Mouse (Mus musculus) lung, adult 18-20 months (tissue): Measurements from ENCODE around the gene Fancg.

Experiments
- DNase-seq, 2 experiments: peaks; one replicate each; pipeline ENCODE4 v3.0.0; 2022; ENCODE audit warnings: mixed read lengths in 2 of 2

The Fancg gene

GRCm38 (mm10) chr4:43032501-43032900 lies 22.2 kb upstream of the Fancg start:
- no peak for DNase-seq

GRCm38 (mm10) chr4:43031237-43031995 lies 21.1 kb upstream of the Fancg start, which contains the start of gene Stoml2:
TSS of gene Stoml2 (minus strand) at chr4:43031710.
- DNase-seq = peak; percentile 93 to 95

- DNase-seq = no peak
These were observed 20.5 kb upstream of the Fancg start for GRCm38 (mm10) chr4:43030780-43031230.

- DNase-seq = no peak
These were observed 20.0 kb upstream of the Fancg start for GRCm38 (mm10) chr4:43030352-43030751.

GRCm38 (mm10) chr4:43029749-43030148 lies 19.4 kb upstream of the Fancg start:
- no peak for DNase-seq

- DNase-seq = no peak
These were observed 18.8 kb upstream of the Fancg start for GRCm38 (mm10) chr4:43029121-43029520.

GRCm38 (mm10) chr4:43025084-43025960 lies 15.0 kb upstream of the Fancg start, which contains the start of gene Pigo:
TSS of gene Pigo (minus strand) at chr4:43025819.
- DNase-seq = peak; percentile 92 to 94

- DNase-seq = no peak
These were observed 14.4 kb upstream of the Fancg start for GRCm38 (mm10) chr4:43024673-43025072.

- DNase-seq = no peak
These were observed 11.0 kb upstream of the Fancg start for GRCm38 (mm10) chr4:43021341-43021740.

GRCm38 (mm10) chr4:43020876-43021275 lies 10.6 kb upstream of the Fancg start:
- no peak for DNase-seq

GRCm38 (mm10) chr4:43019641-43020465 lies 9.5 kb upstream of the Fancg start:
- DNase-seq = no peak

GRCm38 (mm10) chr4:43019176-43019575 lies 8.9 kb upstream of the Fancg start:
- no peak for DNase-seq

- DNase-seq = no peak
These were observed 7.8 kb upstream of the Fancg start for GRCm38 (mm10) chr4:43018156-43018555.

GRCm38 (mm10) chr4:43012091-43012490 lies 1.8 kb upstream of the Fancg start:
- no peak for DNase-seq

- peak in 1 of 2 experiments; percentile 46 for DNase-seq
These were observed 4.5 kb downstream of the Fancg start for GRCm38 (mm10) chr4:43005765-43006164.

GRCm38 (mm10) chr4:43004951-43005350 lies 5.4 kb downstream of the Fancg start:
- DNase-seq = no peak

- no peak for DNase-seq
These were observed 7.4 kb downstream of the Fancg start for GRCm38 (mm10) chr4:43002756-43003439.

GRCm38 (mm10) chr4:43001272-43001671 lies 9.0 kb downstream of the Fancg start:
- no peak for DNase-seq

- DNase-seq = peak; percentile 99
These were observed 9.9 kb downstream of the Fancg start, which contains the start of gene Vcp for GRCm38 (mm10) chr4:43000141-43000986. TSS of gene Vcp (minus strand) at chr4:43000507.

GRCm38 (mm10) chr4:42999451-43000140 lies 10.7 kb downstream of the Fancg start:
- DNase-seq = peak; percentile 73 to 78
